Mouse (Mus musculus) adrenal gland, postnatal 10 days (tissue): Measurements from ENCODE around the gene Fahd1. TPM values are rescaled to one million over a fixed set of nuclear protein-coding genes. Genes with fewer than 3 reads are reported as not detected.
A peak's percentile ranks its signal among the peaks of the same experiment; 100 is the strongest.

Source experiments
- DNase-seq: peaks from one replicate; pipeline ENCODE4 v3.0.0; 2021; ENCODE audit warnings: mixed read lengths
- long read RNA-seq, 2 experiments: library from polyadenylated mRNA; stranded (forward); transcript quantifications; one replicate each; pipeline ENCODE4 v2.0.0; 2021
- total RNA-seq, 2 experiments: library from RNA; stranded (reverse); gene quantifications; 2 replicates each; pipeline ENCODE4 v1.2.3; 2021

Fahd1 gene
- 10 to 100 TPM; 43.4 to 52.2 TPM for total RNA-seq
- long read RNA-seq, experiment 1, transcript Fahd1-201 (1 exons, 1,473 nt): major isoform, 59 of 59 reads
- long read RNA-seq, experiment 1, partial matches to known transcripts: 0 of 59 reads
- long read RNA-seq, experiment 1, other reads (novel, unspliced or antisense): 0 of 59 reads
- long read RNA-seq, experiment 2, transcript Fahd1-201 (1 exons, 1,473 nt): major isoform, 52 of 52 reads
- long read RNA-seq, experiment 2, partial matches to known transcripts: 0 of 52 reads
- long read RNA-seq, experiment 2, other reads (novel, unspliced or antisense): 0 of 52 reads

DNA sequence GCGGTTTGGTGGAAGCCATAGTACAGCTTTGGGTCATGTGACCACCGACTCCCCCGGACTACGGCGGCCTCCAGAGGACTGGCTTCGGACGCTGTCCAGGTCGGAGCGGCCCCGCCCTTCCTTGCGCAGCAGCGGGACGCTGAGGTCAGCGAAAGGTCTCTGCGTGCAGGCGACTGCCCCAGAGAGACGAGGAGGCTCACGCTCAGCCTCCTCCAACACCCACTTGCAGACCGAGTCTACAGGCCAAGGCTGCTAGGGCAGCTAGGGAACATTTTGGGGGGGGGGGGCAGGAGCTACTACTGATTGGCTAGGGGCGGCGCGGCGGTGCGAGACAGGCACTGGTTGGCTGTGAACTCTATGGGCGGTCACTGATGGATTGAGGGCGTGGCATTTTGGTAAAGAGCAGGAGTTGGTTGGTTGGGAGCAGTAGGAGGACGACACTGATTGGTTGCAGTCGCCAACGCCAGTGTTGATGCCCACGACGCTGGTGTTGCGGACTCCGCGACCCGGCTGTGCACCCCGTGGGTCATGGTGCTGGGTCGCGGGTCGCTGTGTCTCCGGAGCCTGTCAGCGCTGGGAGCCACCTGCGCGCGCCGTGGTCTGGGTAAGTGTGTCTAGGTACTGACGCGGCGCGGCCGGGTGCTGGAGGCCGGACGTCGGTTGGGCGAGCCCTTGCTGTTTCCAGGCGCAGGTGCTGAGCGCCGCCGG lies at the start of gene Fahd1:
TSS of gene Fahd1 (minus strand) at position 300 of the 708 bp plus-strand sequence.
- DNase-seq: peak; percentile 94

DNA sequence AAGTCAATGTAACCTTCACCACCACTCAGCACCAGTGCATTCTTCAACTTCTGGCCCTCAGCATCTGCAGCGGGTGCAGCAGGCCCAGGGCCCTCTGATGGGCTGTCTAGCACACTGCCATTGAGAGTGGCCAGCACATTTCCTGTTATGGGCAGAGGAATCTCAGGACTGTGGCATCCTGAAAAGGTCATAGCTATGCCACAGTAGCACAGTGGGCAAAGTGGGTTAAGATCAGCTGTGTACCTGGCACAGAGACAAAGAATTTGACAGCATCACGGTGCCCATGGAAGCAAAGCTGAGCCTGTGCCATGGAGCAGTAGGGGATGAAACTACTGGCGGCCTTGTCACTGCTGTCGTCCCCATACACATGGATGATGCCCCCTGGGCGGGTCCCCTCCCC lies 49.0 kb upstream of the Fahd1 start:
- DNase-seq: no peak

GRCm38 (mm10) chr17:24898041-24898854 lies 48.1 kb upstream of the Fahd1 start:
- no peak for DNase-seq

DNA sequence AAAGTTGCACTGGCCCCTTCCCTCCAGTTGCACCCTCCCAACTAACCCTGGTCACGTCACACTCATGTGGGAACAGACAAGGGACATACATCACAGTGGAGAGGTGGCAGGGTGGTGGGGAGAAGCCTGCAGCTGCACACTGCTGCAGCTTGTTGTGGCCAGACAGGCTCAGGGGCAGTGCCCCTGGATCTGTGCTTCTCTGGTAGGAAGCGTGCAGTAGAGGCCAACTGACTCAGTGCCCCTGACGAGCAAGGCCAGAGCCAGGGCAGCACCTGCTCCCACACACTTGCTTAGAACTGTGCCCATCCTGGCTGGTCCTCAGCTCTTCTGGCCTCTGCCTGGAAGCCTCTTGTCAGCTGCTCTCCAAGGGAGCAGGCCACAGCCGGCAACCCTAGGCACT lies 47.4 kb upstream of the Fahd1 start:
- DNase-seq: peak; percentile 59

GRCm38 (mm10) chr17:24896993-24897269 lies 46.8 kb upstream of the Fahd1 start:
- DNase-seq: no peak

GRCm38 (mm10) chr17:24896241-24896992 lies 46.3 kb upstream of the Fahd1 start, which contains the start of gene Nme3:
TSS of gene Nme3 (plus strand) at chr17:24896500.
- DNase-seq: peak; percentile 92

- peak; percentile 73 for DNase-seq
Measured at GRCm38 (mm10) chr17:24895571-24896240, 45.5 kb upstream of the Fahd1 start.

DNA sequence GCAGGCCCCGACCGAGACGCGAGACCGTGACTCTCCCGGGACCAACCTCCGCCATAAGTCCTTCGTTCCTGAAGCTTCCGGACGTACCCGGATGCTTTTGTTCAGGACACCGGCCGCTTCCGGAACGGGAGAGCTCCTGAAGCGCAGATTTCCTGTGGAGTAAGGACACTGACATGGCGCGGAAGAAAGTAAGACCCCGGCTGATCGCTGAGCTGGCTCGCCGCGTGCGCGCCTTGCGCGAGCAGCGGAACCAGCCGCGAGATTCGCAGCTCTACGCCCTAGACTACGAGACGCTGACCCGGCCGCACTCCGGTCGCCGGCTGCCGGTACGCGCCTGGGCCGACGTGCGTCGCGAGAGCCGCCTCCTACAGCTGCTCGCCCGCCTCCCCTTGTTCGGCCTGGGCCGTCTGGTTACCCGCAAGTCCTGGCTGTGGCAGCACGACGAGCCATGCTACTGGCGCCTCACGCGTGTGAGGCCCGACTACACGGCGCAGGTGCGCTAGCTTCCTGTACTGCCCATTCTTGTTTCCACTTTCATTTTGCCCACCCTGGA lies 44.9 kb upstream of the Fahd1 start, which contains the start of the genes Eme2 and Mrps34:
TSS of gene Eme2 (minus strand) at position 93 of the 553 bp plus-strand sequence.
TSS of gene Mrps34 (plus strand) at position 122 of the 553 bp plus-strand sequence.
- peak; percentile 91 for DNase-seq

- DNase-seq: no peak
Measured at GRCm38 (mm10) chr17:24894061-24894994, 44.2 kb upstream of the Fahd1 start.

DNA sequence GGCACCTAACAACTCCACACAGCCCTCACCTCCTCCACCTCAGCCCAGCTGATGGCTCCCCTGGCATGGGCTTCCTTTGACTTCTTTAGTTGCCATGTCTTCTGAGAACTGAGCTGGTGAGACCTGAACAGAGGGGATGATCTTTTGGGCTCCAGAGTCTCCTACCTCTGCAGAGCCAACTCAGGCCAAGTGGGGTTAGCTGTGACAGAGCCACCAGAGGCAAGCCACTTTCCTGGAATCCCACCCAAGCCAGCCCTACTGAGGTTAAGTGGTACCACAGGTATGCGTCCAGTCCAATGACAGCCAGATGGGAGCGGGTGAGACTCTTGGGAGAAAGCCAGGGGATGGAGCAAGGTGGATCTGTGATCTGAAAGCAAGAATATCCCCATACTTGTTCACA lies 43.1 kb upstream of the Fahd1 start:
- DNase-seq: no peak

- DNase-seq: no peak
Measured at GRCm38 (mm10) chr17:24892785-24893184, 42.6 kb upstream of the Fahd1 start.

DNA sequence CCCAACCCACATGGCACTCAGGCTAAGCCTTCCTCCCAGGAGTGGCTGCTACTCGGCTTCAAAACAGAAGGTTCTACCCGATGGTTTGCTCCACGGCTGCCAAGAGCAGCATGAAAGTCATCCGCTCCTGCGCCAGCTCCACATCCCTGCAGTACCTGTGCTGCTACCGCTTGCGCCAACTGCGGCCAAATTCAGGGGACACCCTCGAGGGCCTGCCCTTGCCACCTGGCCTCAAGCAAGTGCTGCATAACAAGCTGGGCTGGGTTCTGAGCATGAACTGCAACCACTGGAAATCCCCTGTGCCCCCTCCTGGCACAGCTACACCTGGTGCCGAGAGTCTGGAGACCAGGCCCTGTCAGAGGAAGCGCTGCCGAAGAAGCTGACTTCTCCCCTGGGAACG lies 41.2 kb upstream of the Fahd1 start:
- DNase-seq: no peak

DNA sequence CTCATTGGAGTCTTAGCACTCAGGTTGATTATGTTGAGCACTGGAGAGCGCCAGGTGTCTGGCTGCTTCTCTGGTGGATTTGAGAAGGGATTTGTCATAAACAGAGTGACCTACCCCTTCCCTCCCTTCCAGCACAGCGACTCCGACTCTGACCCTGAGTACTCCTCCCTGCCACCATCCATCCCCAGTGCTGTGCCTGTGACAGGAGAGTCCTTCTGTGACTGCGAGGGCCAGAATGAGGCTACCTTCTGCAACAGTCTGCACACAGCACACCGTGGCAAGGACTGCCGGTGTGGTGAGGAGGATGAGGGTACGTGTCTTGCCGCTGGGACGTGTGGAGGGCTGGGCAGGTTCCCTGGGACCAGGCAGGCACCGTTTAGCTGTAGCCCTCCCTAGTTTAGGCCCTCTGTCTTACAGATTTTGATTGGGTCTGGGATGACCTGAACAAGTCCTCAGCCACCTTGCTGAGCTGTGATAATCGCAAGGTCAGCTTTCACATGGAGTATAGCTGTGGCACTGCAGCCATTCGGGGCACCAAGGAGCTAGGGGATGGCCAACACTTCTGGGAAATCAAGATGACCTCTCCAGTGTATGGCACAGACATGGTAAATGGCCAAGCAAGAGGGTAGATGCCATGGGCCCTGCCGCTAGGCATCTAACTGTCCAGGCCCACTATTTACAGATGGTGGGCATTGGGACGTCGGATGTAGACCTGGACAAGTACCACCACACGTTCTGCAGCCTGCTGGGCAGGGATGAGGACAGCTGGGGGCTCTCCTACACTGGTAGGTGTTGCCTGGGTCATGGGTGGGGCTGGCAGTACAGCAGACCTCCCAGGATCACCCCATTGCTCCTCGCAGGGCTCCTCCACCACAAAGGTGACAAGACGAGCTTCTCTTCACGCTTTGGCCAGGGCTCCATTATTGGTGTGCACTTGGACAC lies 40.3 kb upstream of the Fahd1 start:
- DNase-seq: no peak

- no peak for DNase-seq
Measured at GRCm38 (mm10) chr17:24888862-24889261, 38.7 kb upstream of the Fahd1 start.

DNA sequence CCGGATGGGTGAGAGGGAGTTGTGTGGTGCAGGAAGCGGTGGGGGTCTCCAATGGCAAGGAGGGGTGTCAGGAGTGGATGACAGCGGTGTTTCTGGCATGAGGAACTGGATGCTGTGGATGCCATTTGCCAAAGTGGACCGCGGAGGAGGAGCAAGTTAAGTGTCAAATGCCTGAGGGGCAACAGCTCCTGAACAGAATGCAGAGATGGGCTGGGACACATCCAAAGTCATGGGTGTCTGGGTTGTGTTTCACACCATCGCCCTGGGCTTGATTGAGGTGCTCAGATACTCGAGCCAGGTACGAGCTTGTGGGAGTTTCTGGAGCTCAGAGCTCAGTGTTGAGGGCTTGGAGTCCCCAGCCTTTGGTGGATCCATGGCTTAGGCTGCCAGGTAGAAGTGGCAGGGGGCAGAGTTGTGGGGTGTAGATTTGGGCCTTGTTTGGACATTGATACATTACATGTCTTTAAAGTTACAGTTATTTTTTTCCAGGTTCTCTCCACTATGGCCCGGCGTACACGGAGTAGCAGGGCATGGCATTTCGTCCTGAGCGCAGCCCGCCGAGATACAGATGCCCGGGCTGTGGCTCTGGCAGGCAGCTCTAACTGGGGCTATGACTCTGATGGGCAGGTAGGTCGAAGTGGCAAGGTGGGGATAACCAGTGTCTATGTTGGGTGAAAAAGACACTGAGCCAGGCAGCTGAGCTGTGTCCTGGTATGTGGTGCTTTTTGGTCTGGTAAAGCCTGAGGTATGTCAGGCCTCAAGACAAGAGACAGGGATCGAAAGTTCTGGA lies 37.3 kb upstream of the Fahd1 start:
- no peak for DNase-seq

DNA sequence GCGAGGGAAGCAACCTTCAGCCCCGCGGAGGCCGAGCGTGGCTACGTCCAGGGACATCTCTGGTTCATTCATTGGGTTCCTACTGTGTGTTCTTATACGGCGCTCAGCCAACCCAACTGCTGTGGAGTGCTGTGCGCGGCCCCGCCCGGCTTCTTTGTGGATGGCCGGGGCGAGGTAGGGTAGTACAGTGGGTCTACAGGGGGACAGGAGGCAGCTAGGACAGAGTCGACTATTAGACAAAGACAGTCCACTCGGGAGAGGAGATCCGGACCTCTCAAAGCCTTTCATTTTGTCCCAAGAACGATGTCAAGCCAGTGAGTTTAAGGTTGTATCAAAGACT lies 36.7 kb upstream of the Fahd1 start:
- no peak for DNase-seq

- DNase-seq: peak; percentile 98
Measured at GRCm38 (mm10) chr17:24886134-24886931, 36.2 kb upstream of the Fahd1 start, which contains the start of the genes Nubp2 and Spsb3. TSS of gene Nubp2 (minus strand) at chr17:24886349. TSS of gene Spsb3 (plus strand) at chr17:24886643.
